22 mouse cellular contexts compared by ENCODE assay signal in the genomic region with DNA sequence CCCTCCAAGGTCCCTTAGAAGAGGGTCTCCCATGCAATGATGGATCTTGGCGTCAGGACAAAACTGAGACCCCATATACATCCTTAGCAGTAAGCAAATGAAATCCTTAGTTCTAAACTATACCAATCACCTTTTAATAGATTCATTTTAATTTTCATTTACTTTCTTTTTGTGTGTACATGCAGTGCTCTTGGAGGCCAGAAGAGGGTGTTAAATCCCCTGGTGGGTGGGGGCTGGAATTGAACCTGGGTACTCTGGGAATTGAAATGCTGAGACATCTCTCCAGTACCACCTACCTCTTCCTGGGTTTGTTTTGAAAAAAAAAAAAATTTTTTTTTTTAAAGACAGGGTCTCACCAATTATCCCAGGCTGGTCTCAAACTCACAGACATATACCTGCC. TPM values are rescaled to one million over a fixed set of nuclear protein-coding genes. Genes with fewer than 3 reads are reported as not detected.
DNase-seq lines count a peak whose midpoint lies in the region; ATAC-seq and TF ChIP-seq lines count a peak whose summit lies in the region.
"Had no signal": no experiment of that assay in that cellular context is flagged by ENCODE, and none has a peak within 500 bp of the region (broad histone marks: within the 10 kb centered on the region; RNA-seq: fewer than 3 reads in every experiment).

No protein-coding gene starts in this region.

- H3K4me1 ChIP-seq in kidney, adult 2 months (ENCODE audit: control insufficient read depth, insufficient read depth, low read length): no peaks in the 10 kb centered on the region

- no peak overlapping the region for H3K4me3 ChIP-seq in kidney, adult 2 months (ENCODE audit: insufficient read depth, low read depth, low read length)
- H3K4me3 ChIP-seq: erythroblast, embryonic 14.5 days; heart, embryonic 12.5 days; limb, embryonic 10.5 days; liver, embryonic 15.5 days; midbrain, embryonic 13.5 days; neural tube, embryonic 13.5 days had no signal

- H3K27ac ChIP-seq in kidney, adult 2 months (ENCODE audit: insufficient read depth, low read depth, low read length): no peak overlapping the region
- H3K27ac ChIP-seq: limb, embryonic 10.5 days; liver, embryonic 15.5 days; macrophage; midbrain, embryonic 13.5 days; neural tube, embryonic 13.5 days had no signal

- no peaks in the 10 kb centered on the region for H3K36me3 ChIP-seq in kidney, adult 2 months (ENCODE audit: control insufficient read depth, insufficient read depth, low read length)

- H3K27me3 ChIP-seq in kidney, adult 2 months (replicated peaks; ENCODE audit: control insufficient read depth, insufficient read depth, low read length): no peaks in the 10 kb centered on the region
- H3K27me3 ChIP-seq: heart, embryonic 12.5 days; liver, embryonic 15.5 days; midbrain, embryonic 13.5 days; neural tube, embryonic 13.5 days had no signal

- peak; percentile 41 for DNase-seq in CD4-positive, CD25-positive, alpha-beta regulatory T cell, adult 2 months (ENCODE audit: low read depth, low spot score)
- DNase-seq in kidney, adult 2 months: no peak
- no peak for DNase-seq in kidney, adult 11 months
- peak; percentile 20 for DNase-seq in retina, embryonic 14.5 days (ENCODE audit: low spot score)
- DNase-seq in retina, postnatal 1 day: no peak
- DNase-seq in thymus, adult 18-20 months: no peak
- DNase-seq: adrenal gland, postnatal 25 days; gastrocnemius, postnatal 14 days; heart, postnatal 4 days; kidney, postnatal 4 days; layer of hippocampus, postnatal 36 days had no signal

- ATAC-seq in CD4-positive, CD25-positive, alpha-beta regulatory T cell, adult 4 months: no peak
- no peak for ATAC-seq in monocyte, adult 5-6 weeks (replicated peaks; ENCODE audit: insufficient number of reproducible peaks, low FRiP score, low TSS enrichment, poor library complexity, severe bottlenecking)
- ATAC-seq: midbrain, embryonic 13.5 days had no signal

- no peak for TF ChIP-seq POLR2A in kidney, adult 2 months (IDR thresholded peaks at IDR 0.05; ENCODE audit: low read depth, low read length)

- 95% methylated on average over 1 of the region's 1 CpGs for WGBS in kidney, adult 2 months

- TF ChIP-seq CTCF in kidney, adult 2 months (conservative IDR thresholded peaks at IDR 0.05; ENCODE audit: insufficient read depth, insufficient read length, low read depth, low read length): peak; percentile 18; the same call in 1 of the 2 replicates

RNA-seq across cellular contexts. Expression of a gene that starts 18.8 kb away (rescaled TPM):
- polyA plus RNA-seq in CD4-positive, CD25-positive, alpha-beta regulatory T cell, adult 4 months (2017; shearing (Covaris generic)): 1 to 10 TPM; 5.5 to 8.9 TPM
- polyA plus RNA-seq in kidney, adult 2 months (2012; rRNA removed): 38.8 and 48.0 TPM in 2 replicates
- total RNA-seq in monocyte, adult 5-6 weeks (2017): 15.5 to 40.8 TPM (median 16.3 TPM) in 3 replicates

RNA-seq across cellular contexts. Expression of a gene that starts 54.8 kb away (rescaled TPM):
- polyA plus RNA-seq in CD4-positive, CD25-positive, alpha-beta regulatory T cell, adult 4 months (2017; shearing (Covaris generic)): not detected
- polyA plus RNA-seq in kidney, adult 2 months (2012; rRNA removed): 0.17 and 0.52 TPM in 2 replicates
- not detected in 3 replicates for total RNA-seq in monocyte, adult 5-6 weeks (2017)
- total RNA-seq: adrenal gland, postnatal 25 days; gastrocnemius, postnatal 14 days; heart, postnatal 4 days; layer of hippocampus, postnatal 36 days had no signal
- polyA plus RNA-seq: erythroblast, embryonic 14.5 days; heart, embryonic 12.5 days; intestine, embryonic 14.5 days; limb, embryonic 10.5 days; liver, embryonic 15.5 days; macrophage; midbrain, embryonic 13.5 days; neural tube, embryonic 13.5 days; thymus, postnatal 0 days had no signal

Comparison
In these comparisons a context has a peak if more than half of its experiments do, and no peak if none do; other contexts are left out.
1. DNase-seq: peak in CD4-positive, CD25-positive, alpha-beta regulatory T cell, adult 2 months (single experiment) and retina, embryonic 14.5 days (single experiment); none in kidney, adult 2 months (single experiment), kidney, adult 11 months (single experiment), retina, postnatal 1 day (single experiment) and thymus, adult 18-20 months (0 of 2).